Mouse (Mus musculus) C2C12 (cell line): ENCODE results near the gene Gclm.

ENCODE experiments used
- CTCF ChIP-seq: IDR thresholded peaks from one replicate; pipeline ENCODE4 v1.5.1; 2011; ENCODE audit not compliant: control insufficient read depth, insufficient read depth, insufficient read length
- USF1 ChIP-seq: IDR thresholded peaks from one replicate; pipeline ENCODE4 v1.6.1; 2011; ENCODE audit warnings: low read depth, mild to moderate bottlenecking, control low read depth, moderate library complexity

GRCm38 (mm10) chr3:122291828-122292227 lies 46.5 kb downstream of the Gclm start:
- TF ChIP-seq CTCF (no peak), USF1 (no peak)
